Mouse (Mus musculus): ENCODE data around the gene Gdap1l1.

GRCm38 (mm10) chr2:163401221-163401620, 37.1 kb upstream of the Gdap1l1 start:
- TF ChIP-seq MAX (IDR thresholded peaks at IDR 0.05; ENCODE audit: low read depth) = no peak
- TF ChIP-seq E2F4 (IDR thresholded peaks at IDR 0.05; ENCODE audit: insufficient read depth) = no peak

Measured in myocyte (in vitro differentiated cells).